Mouse (Mus musculus) urinary bladder, postnatal 14 days (tissue): ENCODE measurements around the gene Sptan1.
A peak's percentile ranks its signal among the peaks of the same experiment; 100 is the strongest.

Experiments used
- DNase-seq: peaks from one replicate; pipeline ENCODE4 v3.0.0; 2021; ENCODE audit warnings: low spot score

Sptan1 gene

GRCm38 (mm10) chr2:30061215-30062166, 96.1 kb downstream of the Sptan1 start:
- peak; percentile 38 for DNase-seq

- DNase-seq = peak; percentile 67
Measured at GRCm38 (mm10) chr2:30062249-30063093, 97.1 kb downstream of the Sptan1 start.

GRCm38 (mm10) chr2:30063235-30063634, 97.9 kb downstream of the Sptan1 start:
- no peak for DNase-seq

- no peak for DNase-seq
Measured at GRCm38 (mm10) chr2:30063791-30064190, 98.4 kb downstream of the Sptan1 start.

- DNase-seq = no peak
Measured at GRCm38 (mm10) chr2:30064298-30064697, 98.9 kb downstream of the Sptan1 start.

- peak; percentile 96 for DNase-seq
Measured at GRCm38 (mm10) chr2:30066046-30066901, 100.9 kb downstream of the Sptan1 start.

- DNase-seq = peak; percentile 35
Measured at GRCm38 (mm10) chr2:30067031-30067888, 101.9 kb downstream of the Sptan1 start.

- no peak for DNase-seq
Measured at GRCm38 (mm10) chr2:30067962-30068361, 102.6 kb downstream of the Sptan1 start.

- DNase-seq = no peak
Measured at GRCm38 (mm10) chr2:30072875-30073274, 107.5 kb downstream of the Sptan1 start.

GRCm38 (mm10) chr2:30073285-30073684, 107.9 kb downstream of the Sptan1 start:
- no peak for DNase-seq

- DNase-seq = no peak
Measured at GRCm38 (mm10) chr2:30075625-30076024, 110.3 kb downstream of the Sptan1 start.

- no peak for DNase-seq
Measured at GRCm38 (mm10) chr2:30076439-30076838, 111.1 kb downstream of the Sptan1 start.

GRCm38 (mm10) chr2:30076959-30077358, 111.6 kb downstream of the Sptan1 start:
- DNase-seq = no peak

GRCm38 (mm10) chr2:30077502-30078348, 112.4 kb downstream of the Sptan1 start, which contains the start of gene Pkn3:
Gene Pkn3 (plus strand): TSS chr2:30077684.
- peak; percentile 88 for DNase-seq

- DNase-seq = no peak
Measured at GRCm38 (mm10) chr2:30078349-30078712, 113.0 kb downstream of the Sptan1 start.

GRCm38 (mm10) chr2:30078760-30079159, 113.4 kb downstream of the Sptan1 start:
- DNase-seq = no peak

GRCm38 (mm10) chr2:30080181-30080800, 114.9 kb downstream of the Sptan1 start:
- no peak for DNase-seq
